Mouse (Mus musculus) frontal cortex, postnatal 10 days (tissue): Measurements from ENCODE around the gene Gm266.
A peak's percentile ranks its signal among the peaks of the same experiment; 100 is the strongest.
"Not testable (repeated sequence)": the region's sequence is repeated elsewhere in the genome, so short reads cannot be mapped to it uniquely, and the experiment has no call there.

ENCODE experiments used
- DNase-seq, 2 experiments: peaks; one replicate each; pipeline ENCODE4 v3.0.0; 2022; ENCODE audit warnings: low spot score in 2 of 2, mixed read lengths in 1 of 2

Gm266 gene

DNA sequence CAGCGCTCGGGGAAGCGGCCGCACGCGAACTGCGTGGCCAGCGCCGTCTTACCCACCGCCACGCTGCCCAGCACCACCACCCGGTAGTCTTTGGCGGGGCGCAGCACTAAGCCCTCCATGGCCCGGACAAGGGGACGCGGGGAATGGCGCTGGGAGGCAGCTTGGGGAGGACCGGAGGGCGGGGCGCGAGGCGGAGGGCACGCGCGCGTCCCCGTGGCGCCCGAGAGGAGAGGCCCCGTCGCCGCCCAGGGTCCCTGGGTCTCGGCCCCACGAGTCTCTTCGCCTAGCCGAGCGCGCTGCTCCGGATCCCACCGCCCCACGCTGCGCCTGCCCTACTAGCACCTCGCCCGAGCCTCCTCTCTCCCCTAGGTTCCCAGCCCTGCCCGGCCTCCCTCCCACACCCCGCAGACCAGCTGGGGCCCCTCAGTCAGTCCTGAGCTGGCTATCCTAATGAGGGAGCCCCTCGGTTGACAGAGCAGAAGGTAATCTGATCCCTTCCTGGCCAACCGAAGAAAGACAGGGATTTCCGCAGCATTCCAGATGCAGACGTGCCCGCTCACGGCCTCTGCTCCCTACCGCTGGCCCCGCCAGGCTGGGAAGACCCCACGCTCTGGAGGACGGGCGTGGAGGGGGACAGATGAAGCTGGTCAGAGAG lies at the start of gene Gm266:
Gene Gm266, minus strand, starts transcription at position 172 of the 655 bp plus-strand sequence.
- no peak for DNase-seq

DNA sequence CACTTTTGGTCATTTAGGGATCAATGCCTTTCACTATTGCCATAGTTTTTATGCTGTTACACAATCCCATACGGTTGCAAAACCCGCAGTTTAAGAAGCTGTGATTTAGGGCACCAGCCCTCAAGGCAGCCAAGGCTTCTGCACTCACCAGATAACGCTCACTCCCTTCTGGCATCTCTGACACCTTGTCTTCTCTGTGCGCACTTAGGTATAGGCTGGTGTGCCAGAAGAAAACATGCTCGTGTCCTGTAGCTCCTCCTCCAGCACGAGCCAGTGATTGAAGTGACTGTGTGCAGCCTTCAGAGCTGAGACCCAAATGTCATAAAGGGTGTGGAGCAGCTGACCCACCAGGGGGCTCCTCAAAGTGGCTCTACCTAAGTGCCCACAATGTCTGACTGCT lies 49.7 kb upstream of the Gm266 start:
- no peak for DNase-seq

DNA sequence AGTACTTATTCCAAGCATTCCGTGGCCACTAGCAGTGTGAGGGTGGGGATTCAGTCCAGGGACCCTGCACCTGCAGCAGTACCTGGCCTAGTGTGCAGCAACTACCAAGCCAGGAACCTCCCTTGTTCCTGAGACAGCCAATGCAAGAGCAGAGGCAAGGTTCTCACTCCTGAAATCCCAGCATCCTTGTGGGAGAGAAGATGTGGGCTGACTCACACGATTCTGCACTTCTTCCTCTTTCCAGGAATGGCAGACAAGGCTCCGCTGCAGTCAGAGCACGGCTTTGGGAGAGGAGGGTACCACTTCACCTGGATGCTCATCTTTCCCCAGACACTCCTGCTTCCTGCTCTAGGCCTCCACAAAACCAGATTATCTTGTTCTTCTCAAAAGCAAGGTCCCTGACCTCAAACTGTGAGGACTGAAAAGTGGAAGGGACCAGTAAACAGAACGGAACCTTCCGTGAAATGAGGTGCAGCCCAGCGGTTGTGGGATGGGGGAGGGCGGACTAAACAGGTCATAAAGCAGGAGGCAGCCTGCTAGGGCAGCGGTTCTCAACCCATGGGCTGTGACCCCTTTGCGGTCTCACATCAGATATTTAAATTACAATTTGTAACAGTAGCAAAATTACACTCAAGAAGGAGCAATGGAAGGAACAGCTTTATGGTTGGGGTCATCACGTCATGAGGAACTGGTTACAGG lies 47.6 kb upstream of the Gm266 start:
- no peak for DNase-seq

- no peak for DNase-seq
Observed at GRCm38 (mm10) chr12:111529192-111529591, 43.6 kb upstream of the Gm266 start.

DNA sequence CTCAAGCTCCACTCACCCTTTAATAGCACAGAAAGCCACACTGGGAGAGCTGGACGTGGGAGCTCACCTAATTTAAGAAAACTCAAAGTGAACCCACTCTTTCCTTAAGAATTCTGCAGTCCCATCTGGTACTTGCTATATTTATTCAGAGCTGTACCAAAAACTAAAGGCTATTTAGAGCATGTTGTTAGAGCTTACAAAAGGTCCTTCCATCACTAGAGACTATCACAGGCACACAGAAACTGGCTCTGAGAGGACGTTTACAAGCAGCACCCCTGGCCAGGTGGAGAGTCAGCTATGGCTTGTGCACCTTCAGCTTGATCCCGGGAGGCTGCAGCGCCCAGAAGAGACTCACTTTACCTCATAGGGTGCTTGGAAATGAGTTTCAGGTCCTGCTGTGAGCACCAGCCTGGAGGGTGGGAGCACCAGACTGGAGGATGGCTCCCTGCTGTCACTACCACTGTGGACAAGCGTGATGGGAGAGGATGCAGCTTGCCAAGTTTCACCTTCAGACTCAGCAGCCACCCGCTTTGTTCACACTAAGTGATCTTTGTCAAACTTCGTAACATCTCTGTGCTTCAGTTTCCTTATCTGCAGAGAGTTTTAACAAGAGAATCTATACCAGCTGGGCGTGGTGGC lies 42.1 kb upstream of the Gm266 start:
- DNase-seq = peak; percentile 35 to 49

DNA sequence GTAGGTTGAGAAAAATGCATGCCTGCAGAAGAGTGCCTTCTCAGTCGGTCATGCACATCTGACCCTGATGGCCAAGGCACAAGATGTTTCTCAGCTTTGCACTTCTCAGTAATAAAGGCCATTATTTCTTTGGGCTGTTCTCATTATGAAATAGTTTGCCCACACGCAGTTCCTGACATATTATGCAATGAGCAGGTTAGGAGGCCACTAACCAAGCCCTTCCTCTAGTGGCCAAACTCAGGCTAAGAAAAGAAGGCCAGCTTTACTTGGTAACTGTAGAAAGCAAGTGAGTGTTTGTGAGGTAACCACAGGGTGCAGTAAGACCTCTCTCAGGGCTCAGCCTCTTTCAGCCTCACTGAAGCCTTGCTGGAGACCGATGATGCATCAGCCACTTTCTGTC lies 39.3 kb upstream of the Gm266 start:
- no peak for DNase-seq

DNA sequence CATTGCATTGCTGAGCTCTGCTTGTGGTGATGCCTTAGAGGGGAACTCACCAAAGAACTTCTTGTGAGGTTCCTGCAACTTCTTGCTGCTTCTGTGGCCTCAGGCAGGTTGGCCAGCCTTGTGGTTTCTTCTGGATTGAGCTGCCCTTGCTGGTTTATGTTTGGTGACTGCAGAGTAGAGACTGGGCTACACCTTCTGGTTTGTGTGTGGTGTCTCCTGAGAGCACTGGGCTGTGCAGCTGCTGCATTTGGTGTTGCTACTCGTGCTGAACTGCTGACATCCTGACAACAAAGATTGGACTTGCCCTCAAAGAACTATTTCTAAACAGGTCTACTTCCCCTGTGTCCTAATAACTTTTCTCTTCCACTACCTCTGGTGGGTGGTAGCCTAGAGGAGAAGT lies 38.8 kb upstream of the Gm266 start:
- DNase-seq = no peak

- DNase-seq = no peak
Observed at GRCm38 (mm10) chr12:111520994-111521393, 35.4 kb upstream of the Gm266 start.

DNA sequence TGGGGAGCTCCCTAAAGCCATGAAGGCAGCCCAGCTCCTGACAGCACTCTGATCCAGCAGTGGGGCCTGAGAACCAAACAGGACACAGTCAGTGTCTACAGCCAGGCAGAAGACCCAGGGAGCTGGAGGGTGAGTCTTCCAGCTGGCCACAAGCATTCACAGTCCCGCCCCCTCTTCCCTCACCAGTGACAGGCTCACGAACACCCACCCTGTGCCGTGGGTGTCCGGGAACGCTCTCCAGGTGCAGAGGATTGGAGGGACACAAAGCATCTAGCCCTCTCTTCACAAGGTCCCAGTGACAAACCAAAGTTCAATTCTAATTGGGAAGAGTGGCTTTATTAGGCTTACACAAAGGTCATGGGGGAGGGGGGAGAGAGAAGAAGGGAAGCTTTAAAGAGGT lies 34.2 kb upstream of the Gm266 start:
- DNase-seq = no peak

GRCm38 (mm10) chr12:111518391-111518790 lies 32.8 kb upstream of the Gm266 start:
- no peak for DNase-seq

DNA sequence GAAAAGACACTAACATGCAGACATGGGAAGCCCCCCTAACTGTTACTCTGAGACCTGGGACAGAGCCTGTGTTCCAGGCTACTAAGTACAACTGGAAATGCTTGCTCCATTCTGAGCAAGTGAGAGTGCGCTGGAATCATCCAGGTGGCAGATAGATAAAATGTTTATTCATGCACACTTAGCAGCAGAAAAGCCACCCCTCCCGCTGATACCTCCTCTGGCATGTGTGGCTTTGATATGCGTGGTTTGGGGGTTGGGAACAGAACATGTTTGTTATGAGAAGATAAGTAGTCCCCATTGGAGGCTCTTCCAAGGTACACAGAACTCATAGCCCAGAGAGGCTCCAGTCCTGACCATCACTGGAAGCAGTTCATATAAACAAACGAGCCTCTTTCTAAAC lies 32.3 kb upstream of the Gm266 start:
- DNase-seq = no peak

- no peak for DNase-seq
Observed at GRCm38 (mm10) chr12:111516826-111517225, 31.2 kb upstream of the Gm266 start.

DNA sequence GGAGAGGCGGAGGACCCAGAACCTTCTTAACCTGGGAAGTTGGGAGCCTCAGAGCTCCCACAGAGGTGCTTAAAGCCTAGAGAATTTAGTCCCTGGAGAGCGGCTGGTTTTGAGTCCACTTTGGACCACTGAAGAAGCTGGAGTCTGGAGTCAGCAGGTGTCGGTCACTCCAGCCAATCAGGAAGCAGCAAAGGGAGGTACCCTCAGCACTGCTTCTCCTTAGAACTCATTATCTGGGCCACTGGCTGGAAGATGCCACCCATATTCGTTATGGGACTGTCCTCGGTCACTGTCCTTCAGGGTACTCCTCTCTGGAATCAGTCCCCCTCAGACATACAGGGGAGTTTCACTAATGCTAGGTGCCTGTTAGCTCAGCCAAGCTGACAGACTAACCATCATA lies 30.3 kb upstream of the Gm266 start:
- no peak for DNase-seq

DNA sequence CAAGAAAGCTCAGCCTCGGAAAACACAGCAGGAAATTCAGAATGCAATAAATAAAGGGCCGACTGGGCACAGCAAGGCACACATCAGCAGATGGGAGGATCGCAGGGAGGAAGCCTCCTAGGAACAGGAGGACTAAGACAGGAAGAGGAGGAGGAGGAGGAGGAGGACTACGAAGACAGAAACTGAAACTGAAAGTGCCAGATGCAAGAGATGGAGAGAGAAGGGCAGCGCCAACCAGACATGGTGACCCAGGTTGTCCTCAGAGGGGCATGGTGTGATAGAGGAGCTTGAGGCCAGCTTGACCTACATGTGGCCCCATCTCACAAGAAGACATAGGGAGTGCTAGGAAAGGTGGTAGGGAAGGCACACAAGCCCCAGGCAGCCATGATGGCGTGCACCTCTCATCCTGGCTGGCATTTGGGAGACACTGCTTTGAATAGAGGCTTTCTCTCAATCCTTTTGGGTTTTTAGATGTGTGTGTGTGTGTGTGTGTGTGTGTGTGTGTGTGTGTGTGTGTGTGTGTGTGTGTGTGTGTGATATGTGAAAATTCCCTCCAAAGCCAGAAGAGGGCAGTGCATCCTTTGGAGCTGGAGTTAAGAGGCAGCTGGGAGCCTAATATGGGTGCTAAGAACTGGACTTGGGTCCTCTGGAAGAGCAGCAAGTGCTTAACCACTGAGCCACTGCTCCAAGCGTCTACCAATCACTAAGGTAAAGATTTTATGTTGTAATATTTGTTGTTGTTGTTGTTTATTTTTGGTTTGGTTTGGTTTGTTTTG lies 29.4 kb upstream of the Gm266 start:
- no peak for DNase-seq

DNA sequence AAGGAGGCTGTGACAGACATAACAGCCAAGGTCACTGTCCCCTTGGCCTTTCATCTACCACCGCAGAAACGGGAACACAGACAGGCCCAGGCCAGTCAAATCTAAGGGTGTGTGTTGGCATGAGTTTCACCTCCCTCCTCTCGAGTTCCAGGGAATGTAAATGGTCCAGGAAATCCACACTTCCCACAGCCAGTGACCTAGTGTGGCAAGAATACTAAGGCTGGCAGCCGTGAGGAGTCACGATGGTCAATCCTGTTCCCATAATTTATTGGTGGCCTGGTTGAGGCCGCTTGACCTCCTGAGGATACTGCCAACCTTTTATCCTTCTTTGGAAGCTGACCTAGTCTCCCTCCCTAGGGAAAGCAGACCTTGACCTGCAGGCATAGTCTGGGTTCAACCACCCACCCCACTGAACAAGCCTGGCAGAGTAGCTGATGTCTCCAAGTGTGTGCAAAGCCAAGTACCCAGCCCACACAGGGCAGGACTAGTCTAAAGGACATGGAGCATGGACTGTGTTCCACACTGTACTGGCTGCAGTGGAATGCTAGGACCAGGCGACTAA lies 28.7 kb upstream of the Gm266 start:
- peak in 1 of 2 experiments; percentile 20 for DNase-seq

- DNase-seq = peak; percentile 23 to 56
Observed at GRCm38 (mm10) chr12:111513673-111514072, 28.1 kb upstream of the Gm266 start.

DNA sequence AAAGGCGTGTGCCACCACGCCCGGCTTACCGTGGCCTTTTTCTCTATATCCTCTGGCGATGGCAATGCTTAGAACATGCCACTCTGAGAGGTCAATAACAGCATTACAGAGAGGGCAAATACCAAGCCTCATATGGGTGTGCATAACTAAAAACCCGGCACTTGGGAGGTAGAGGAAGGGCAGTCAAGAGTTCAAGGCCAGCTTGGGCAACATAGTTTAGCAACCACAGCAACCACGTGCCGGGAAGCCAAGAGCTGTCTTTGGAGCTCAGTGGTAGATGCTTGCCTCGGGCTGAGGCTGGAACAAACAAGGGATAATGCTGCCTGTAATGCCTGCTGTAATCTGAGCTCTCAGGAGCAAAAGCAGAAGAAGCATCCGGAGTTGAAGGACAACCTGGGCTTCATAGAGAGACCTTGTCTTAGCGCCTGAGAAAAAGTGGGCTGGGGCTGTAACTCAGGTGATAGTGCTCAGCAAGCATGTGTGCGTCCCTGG lies 27.0 kb upstream of the Gm266 start:
- no peak for DNase-seq

GRCm38 (mm10) chr12:111508438-111508837 lies 22.8 kb upstream of the Gm266 start:
- not testable (repeated sequence) for DNase-seq

- no peak for DNase-seq
Observed at GRCm38 (mm10) chr12:111507962-111508361, 22.3 kb upstream of the Gm266 start.

DNA sequence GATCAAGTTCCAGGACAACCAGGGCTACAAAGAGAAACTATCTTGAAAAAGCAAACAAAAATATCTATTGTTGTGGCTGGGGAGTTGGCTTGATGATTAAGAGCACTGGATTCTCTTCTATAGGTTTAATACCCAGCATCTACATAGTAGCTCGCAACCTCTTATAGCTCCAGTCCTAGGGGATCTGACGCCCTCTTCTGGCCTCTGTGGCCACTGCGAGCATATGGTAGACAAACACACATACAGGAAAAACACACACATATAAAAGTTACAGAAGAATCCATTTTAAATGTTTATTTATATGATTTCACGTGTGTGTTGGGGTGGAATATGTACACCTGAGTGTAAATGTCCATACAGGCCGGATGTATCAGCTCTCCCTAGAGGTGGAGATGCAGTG lies 21.4 kb upstream of the Gm266 start:
- DNase-seq = no peak

- DNase-seq = peak; percentile 81 to 92
Observed at GRCm38 (mm10) chr12:111504904-111505303, 19.3 kb upstream of the Gm266 start.

DNA sequence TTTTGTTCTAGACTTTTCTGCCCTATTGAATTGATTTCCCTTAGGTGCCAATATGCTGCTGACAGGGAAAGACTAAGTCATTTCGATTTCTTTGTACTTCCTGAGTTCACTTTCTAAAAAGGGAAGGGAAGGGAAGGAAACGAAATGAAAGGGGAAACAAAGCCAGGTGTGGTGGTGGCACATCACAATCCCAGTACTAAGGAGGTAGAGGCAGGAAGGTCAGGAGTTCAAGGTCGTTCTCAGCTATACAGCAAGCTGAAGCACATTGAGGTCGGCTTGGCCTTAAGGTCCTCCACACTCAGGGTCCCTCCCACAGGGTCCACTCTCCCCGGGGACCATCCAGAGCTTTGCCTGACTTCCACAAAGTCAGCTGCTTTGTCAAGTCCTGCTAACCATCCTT lies 17.9 kb upstream of the Gm266 start:
- no peak for DNase-seq
